Mouse (Mus musculus) embryonic facial prominence, embryonic 12.5 days (tissue): ENCODE data around the gene Tmem123. TPM values are rescaled to one million over a fixed set of nuclear protein-coding genes. Genes with fewer than 3 reads are reported as not detected.

Experiments
- ATAC-seq: fragments of 200-750 bp; cut with Nextera tagmentation; 2 replicates; pipeline ENCODE4 v1.8.0; 2017; ENCODE audit not compliant: insufficient number of reproducible peaks, insufficient read depth, low FRiP score, low TSS enrichment
- H3K27ac ChIP-seq: fragments of 300-500 bp; sonication (generic); 2 replicates; pipeline ENCODE4 v1.5.1; 2016; ENCODE audit warnings: mild to moderate bottlenecking
- H3K27me3 ChIP-seq: fragments of 300-500 bp; sonication (generic); 2 replicates; pipeline ENCODE4 v1.6.1; 2016; ENCODE audit warnings: mild to moderate bottlenecking, moderate library complexity
- H3K36me3 ChIP-seq: fragments of 300-500 bp; sonication (generic); 2 replicates; pipeline ENCODE4 v1.6.1; 2016; ENCODE audit warnings: mild to moderate bottlenecking
- H3K4me1 ChIP-seq: fragments of 300-500 bp; sonication (generic); 2 replicates; pipeline ENCODE4 v1.6.1; 2016
- H3K4me2 ChIP-seq: fragments of 300-500 bp; sonication (generic); replicated peaks from 2 replicates; pipeline ENCODE4 v1.6.1; 2016; ENCODE audit warnings: mild to moderate bottlenecking, moderate library complexity
- H3K4me3 ChIP-seq: fragments of 300-500 bp; sonication (generic); 2 replicates; pipeline ENCODE4 v1.5.1; 2016; ENCODE audit warnings: mild to moderate bottlenecking
- H3K9ac ChIP-seq: fragments of 300-500 bp; sonication (generic); 2 replicates; pipeline ENCODE4 v1.6.1; 2016; ENCODE audit warnings: mild to moderate bottlenecking, moderate library complexity
- H3K9me3 ChIP-seq: fragments of 300-500 bp; sonication (generic); 2 replicates; pipeline ENCODE4 v1.6.1; 2016; ENCODE audit warnings: mild to moderate bottlenecking, moderate library complexity
- WGBS: fragments of 180-500 bp; shearing (Covaris S2); methylation state at CpG from one replicate; pipeline ENCODE4 v1.1.7; 2016; 5-methylcytosine and 5-hydroxymethylcytosine counted together
- polyA plus RNA-seq: library from polyadenylated mRNA; unstranded; fragments of >200 nt; fragmentation: Nextera tagmentation; extraction: Ambion mirVana; gene quantifications from 2 replicates; pipeline ENCODE4 v1.2.1, GENCODE M21; 2016

The Tmem123 gene
- polyA plus RNA-seq, 1 experiment from 2014 or later: 79.7 TPM

GRCm38 (mm10) chr9:7776940-7777339 lies 13.1 kb downstream of the Tmem123 start:
- Histone ChIP-seq H3K36me3 (peaks cover 4% of the 10 kb centered on the region; the same call in 1 of the 2 replicates), H3K4me3 (no peak overlapping the region), H3K4me2 (no peak overlapping the region), H3K27ac (no peak overlapping the region), H3K27me3 (no peaks in the 10 kb centered on the region), H3K9ac (no peak overlapping the region), H3K9me3 (no peaks in the 10 kb centered on the region), H3K4me1 (no peaks in the 10 kb centered on the region)
- ATAC-seq: no peak
- 90% methylated on average over 1 of the region's 1 CpGs for WGBS

- H3K27me3 ChIP-seq: no peaks in the 10 kb centered on the region
- H3K9ac ChIP-seq: no peak overlapping the region
- H3K4me2 ChIP-seq: no peak overlapping the region
- no peaks in the 10 kb centered on the region for H3K9me3 ChIP-seq
- WGBS: 89% methylated on average over 1 of the region's 1 CpGs
- ATAC-seq: no peak
- H3K4me3 ChIP-seq: no peak overlapping the region
- H3K4me1 ChIP-seq: no peaks in the 10 kb centered on the region
- H3K36me3 ChIP-seq: peaks cover 4% of the 10 kb centered on the region; the same call in 1 of the 2 replicates
- H3K27ac ChIP-seq: no peak overlapping the region
Observed at GRCm38 (mm10) chr9:7777652-7778051, 13.8 kb downstream of the Tmem123 start.

GRCm38 (mm10) chr9:7778771-7779170 lies 14.9 kb downstream of the Tmem123 start:
- Histone ChIP-seq H3K36me3 (peaks cover 4% of the 10 kb centered on the region; the same call in 1 of the 2 replicates), H3K4me1 (no peaks in the 10 kb centered on the region), H3K4me2 (no peak overlapping the region), H3K27ac (no peak overlapping the region), H3K9ac (no peak overlapping the region), H3K9me3 (no peaks in the 10 kb centered on the region), H3K4me3 (no peak overlapping the region), H3K27me3 (no peaks in the 10 kb centered on the region)
- ATAC-seq: no peak
- 71% methylated on average over 7 of the region's 7 CpGs for WGBS

GRCm38 (mm10) chr9:7779786-7780185 lies 15.9 kb downstream of the Tmem123 start:
- Histone ChIP-seq H3K4me3 (no peak overlapping the region), H3K36me3 (peaks cover 4% of the 10 kb centered on the region; the same call in 1 of the 2 replicates), H3K4me2 (no peak overlapping the region), H3K27ac (no peak overlapping the region), H3K9me3 (no peaks in the 10 kb centered on the region), H3K9ac (no peak overlapping the region), H3K4me1 (peaks cover 6% of the 10 kb centered on the region), H3K27me3 (no peaks in the 10 kb centered on the region)
- 88% methylated on average over 4 of the region's 4 CpGs for WGBS
- no peak for ATAC-seq

- Histone ChIP-seq H3K9me3 (no peaks in the 10 kb centered on the region), H3K27ac (no peak overlapping the region), H3K9ac (no peak overlapping the region), H3K4me3 (no peak overlapping the region), H3K4me2 (no peak overlapping the region), H3K4me1 (peaks cover 9% of the 10 kb centered on the region), H3K27me3 (no peaks in the 10 kb centered on the region), H3K36me3 (peaks cover 4% of the 10 kb centered on the region; the same call in 1 of the 2 replicates)
- WGBS: 93% methylated on average over 8 of the region's 8 CpGs
- no peak for ATAC-seq
Observed at GRCm38 (mm10) chr9:7780250-7781150, 16.7 kb downstream of the Tmem123 start.

GRCm38 (mm10) chr9:7783823-7784614 lies 20.2 kb downstream of the Tmem123 start:
- no peaks in the 10 kb centered on the region for H3K27me3 ChIP-seq
- no peaks in the 10 kb centered on the region for H3K9me3 ChIP-seq
- no peak overlapping the region for H3K9ac ChIP-seq
- peak; percentile 54; the same call in 1 of the 2 replicates for ATAC-seq
- no peaks in the 10 kb centered on the region for H3K36me3 ChIP-seq
- H3K4me1 ChIP-seq: peaks cover 14% of the 10 kb centered on the region
- WGBS: 67% methylated on average over 15 of the region's 15 CpGs
- H3K4me2 ChIP-seq: no peak overlapping the region
- H3K27ac ChIP-seq: peak overlapping the region; percentile 63
- H3K4me3 ChIP-seq: no peak overlapping the region

- no peak overlapping the region for H3K9ac ChIP-seq
- no peaks in the 10 kb centered on the region for H3K27me3 ChIP-seq
- peaks cover 14% of the 10 kb centered on the region for H3K4me1 ChIP-seq
- no peak overlapping the region for H3K4me2 ChIP-seq
- peak overlapping the region; percentile 14; the same call in 1 of the 2 replicates for H3K27ac ChIP-seq
- WGBS: 13% methylated on average over 1 of the region's 1 CpGs
- no peak overlapping the region for H3K4me3 ChIP-seq
- no peaks in the 10 kb centered on the region for H3K36me3 ChIP-seq
- no peaks in the 10 kb centered on the region for H3K9me3 ChIP-seq
- ATAC-seq: peak; percentile 43; the same call in 1 of the 2 replicates
Observed at GRCm38 (mm10) chr9:7784615-7785012, 20.8 kb downstream of the Tmem123 start.

- Histone ChIP-seq H3K4me3 (no peak overlapping the region), H3K9ac (no peak overlapping the region), H3K4me1 (peaks cover 14% of the 10 kb centered on the region), H3K36me3 (no peaks in the 10 kb centered on the region), H3K9me3 (no peaks in the 10 kb centered on the region), H3K4me2 (no peak overlapping the region), H3K27me3 (no peaks in the 10 kb centered on the region), H3K27ac (peak overlapping the region; percentile 14)
- 78% methylated on average over 3 of the region's 3 CpGs for WGBS
- no peak for ATAC-seq
Observed at GRCm38 (mm10) chr9:7785396-7785795, 21.6 kb downstream of the Tmem123 start.

- WGBS: 89% methylated on average over 7 of the region's 7 CpGs
- Histone ChIP-seq H3K4me2 (no peak overlapping the region), H3K27ac (no peak overlapping the region), H3K9ac (no peak overlapping the region), H3K4me1 (peaks cover 14% of the 10 kb centered on the region), H3K36me3 (peaks cover 5% of the 10 kb centered on the region), H3K9me3 (no peaks in the 10 kb centered on the region), H3K4me3 (no peak overlapping the region), H3K27me3 (no peaks in the 10 kb centered on the region)
- ATAC-seq: no peak
Observed at GRCm38 (mm10) chr9:7786086-7786485, 22.2 kb downstream of the Tmem123 start.

- H3K36me3 ChIP-seq: peaks cover 16% of the 10 kb centered on the region
- no peak overlapping the region for H3K9ac ChIP-seq
- no peaks in the 10 kb centered on the region for H3K27me3 ChIP-seq
- peaks cover 14% of the 10 kb centered on the region for H3K4me1 ChIP-seq
- WGBS: 85% methylated on average over 6 of the region's 6 CpGs
- H3K4me2 ChIP-seq: no peak overlapping the region
- H3K27ac ChIP-seq: 0 out of 2 replicates have a peak overlapping the region, but pooled peaks have one; percentile 24
- ATAC-seq: no peak
- H3K9me3 ChIP-seq: no peaks in the 10 kb centered on the region
- H3K4me3 ChIP-seq: no peak overlapping the region
Observed at GRCm38 (mm10) chr9:7788411-7788810, 24.6 kb downstream of the Tmem123 start.

GRCm38 (mm10) chr9:7789764-7790575 lies 26.1 kb downstream of the Tmem123 start:
- H3K27me3 ChIP-seq: no peaks in the 10 kb centered on the region
- H3K9ac ChIP-seq: no peak overlapping the region
- no peak overlapping the region for H3K27ac ChIP-seq
- H3K9me3 ChIP-seq: no peaks in the 10 kb centered on the region
- no peak overlapping the region for H3K4me2 ChIP-seq
- no peak overlapping the region for H3K4me3 ChIP-seq
- 89% methylated on average over 8 of the region's 8 CpGs for WGBS
- peaks cover 20% of the 10 kb centered on the region for H3K36me3 ChIP-seq
- peaks cover 7% of the 10 kb centered on the region for H3K4me1 ChIP-seq
- ATAC-seq: no peak
